Mouse (Mus musculus): ENCODE results near the gene Tcf19.

- TF ChIP-seq CTCF (conservative IDR thresholded peaks at IDR 0.05 in 1 of 2, IDR thresholded peaks at IDR 0.05 in 1 of 2; ENCODE audit: low read depth in 2 of 2, low read length in 2 of 2) (no peak), EP300 (IDR thresholded peaks at IDR 0.05; ENCODE audit: low read length) (no peak), PAX5 (IDR thresholded peaks at IDR 0.05; ENCODE audit: low read length) (no peak), ZKSCAN1 (IDR thresholded peaks at IDR 0.05; ENCODE audit: borderline replicate concordance, low read depth, low read length) (no peak), RAD21 (IDR thresholded peaks at IDR 0.05; ENCODE audit: low read depth, low read length) (no peak), USF1 (IDR thresholded peaks at IDR 0.05; ENCODE audit: low read depth, low read length) (no peak), POLR2A (IDR thresholded peaks at IDR 0.05; ENCODE audit: low read depth, low read length) (peak; percentile 72), BHLHE40 (IDR thresholded peaks at IDR 0.05; ENCODE audit: low read depth, low read length) (no peak), ELF1 (IDR thresholded peaks at IDR 0.05; ENCODE audit: low read depth, low read length) (peak; percentile 94), NELFE (IDR thresholded peaks at IDR 0.05; ENCODE audit: low read depth, low read length) (peak; percentile 53; the same call in 1 of the 2 replicates), GABPA (IDR thresholded peaks at IDR 0.05; ENCODE audit: insufficient replicate concordance, low read depth, low read length) (no peak), HCFC1 (IDR thresholded peaks at IDR 0.05; ENCODE audit: low read depth, low read length) (peak; percentile 71)
Measured at GRCm38 (mm10) chr17:35516652-35517500, at the start of gene Tcf19, which contains the start of gene Cchcr1.

All from CH12.LX (cell line).